Mouse (Mus musculus): Measurements from ENCODE around the gene Matn1. TPM values are rescaled to one million over a fixed set of nuclear protein-coding genes. Genes with fewer than 3 reads are reported as not detected.

Gene Matn1
- total RNA-seq, 4 experiments from 2014 or later = not detected

GRCm38 (mm10) chr4:130916639-130917038 lies 27.5 kb upstream of the Matn1 start:
- DNase-seq (ENCODE audit: low spot score in 2 of 2) = no peak

- no peak for DNase-seq (ENCODE audit: low spot score in 2 of 2)
These were observed 26.6 kb upstream of the Matn1 start for GRCm38 (mm10) chr4:130917564-130917963.

GRCm38 (mm10) chr4:130918805-130919749 lies 25.1 kb upstream of the Matn1 start:
- no peak for DNase-seq (ENCODE audit: low spot score in 2 of 2)

GRCm38 (mm10) chr4:130919750-130920356 lies 24.3 kb upstream of the Matn1 start:
- DNase-seq (ENCODE audit: low spot score in 2 of 2) = no peak

- DNase-seq (ENCODE audit: low spot score in 2 of 2) = no peak
These were observed 23.1 kb upstream of the Matn1 start for GRCm38 (mm10) chr4:130920951-130921693.

- DNase-seq (ENCODE audit: low spot score in 2 of 2) = no peak
These were observed 22.2 kb upstream of the Matn1 start for GRCm38 (mm10) chr4:130921986-130922385.

GRCm38 (mm10) chr4:130926274-130926673 lies 17.9 kb upstream of the Matn1 start:
- no peak for DNase-seq (ENCODE audit: low spot score in 2 of 2)

- DNase-seq (ENCODE audit: low spot score in 2 of 2) = no peak
These were observed 16.4 kb upstream of the Matn1 start for GRCm38 (mm10) chr4:130927821-130928220.

- no peak for DNase-seq (ENCODE audit: low spot score in 2 of 2)
These were observed 1.5 kb upstream of the Matn1 start for GRCm38 (mm10) chr4:130942644-130943043.

GRCm38 (mm10) chr4:130944779-130945178 lies 594 bp downstream of the Matn1 start:
- no peak for DNase-seq (ENCODE audit: low spot score in 2 of 2)

- DNase-seq (ENCODE audit: low spot score in 2 of 2) = no peak
These were observed 3.0 kb downstream of the Matn1 start for GRCm38 (mm10) chr4:130947094-130947647.

GRCm38 (mm10) chr4:130949821-130950384 lies 5.7 kb downstream of the Matn1 start:
- DNase-seq (ENCODE audit: low spot score in 2 of 2) = no peak

GRCm38 (mm10) chr4:130952531-130952930 lies 8.3 kb downstream of the Matn1 start:
- no peak for DNase-seq (ENCODE audit: low spot score in 2 of 2)

GRCm38 (mm10) chr4:130957156-130957555 lies 13.0 kb downstream of the Matn1 start:
- no peak for DNase-seq (ENCODE audit: low spot score in 2 of 2)

- no peak for DNase-seq (ENCODE audit: low spot score in 2 of 2)
These were observed 14.6 kb downstream of the Matn1 start for GRCm38 (mm10) chr4:130958812-130959211.

GRCm38 (mm10) chr4:130959678-130960077 lies 15.5 kb downstream of the Matn1 start:
- no peak for DNase-seq (ENCODE audit: low spot score in 2 of 2)

GRCm38 (mm10) chr4:130960118-130960734 lies 16.0 kb downstream of the Matn1 start:
- peak; percentile 51 to 57 for DNase-seq (ENCODE audit: low spot score in 2 of 2)

GRCm38 (mm10) chr4:130971278-130971677 lies 27.1 kb downstream of the Matn1 start:
- no peak for DNase-seq (ENCODE audit: low spot score in 2 of 2)

- DNase-seq (ENCODE audit: low spot score in 2 of 2) = no peak
These were observed 28.2 kb downstream of the Matn1 start for GRCm38 (mm10) chr4:130972421-130972829.

GRCm38 (mm10) chr4:130973332-130974263 lies 29.4 kb downstream of the Matn1 start:
- DNase-seq (ENCODE audit: low spot score in 2 of 2) = no peak

Data from gastrocnemius, adult 8-10 months (tissue).